Mouse (Mus musculus): ENCODE results near the gene Ccdc85c. TPM values are rescaled to one million over a fixed set of nuclear protein-coding genes. Genes with fewer than 3 reads are reported as not detected.

Gene Ccdc85c
- polyA plus RNA-seq, 1 experiment from 2014 or later: 2.3 TPM

DNA sequence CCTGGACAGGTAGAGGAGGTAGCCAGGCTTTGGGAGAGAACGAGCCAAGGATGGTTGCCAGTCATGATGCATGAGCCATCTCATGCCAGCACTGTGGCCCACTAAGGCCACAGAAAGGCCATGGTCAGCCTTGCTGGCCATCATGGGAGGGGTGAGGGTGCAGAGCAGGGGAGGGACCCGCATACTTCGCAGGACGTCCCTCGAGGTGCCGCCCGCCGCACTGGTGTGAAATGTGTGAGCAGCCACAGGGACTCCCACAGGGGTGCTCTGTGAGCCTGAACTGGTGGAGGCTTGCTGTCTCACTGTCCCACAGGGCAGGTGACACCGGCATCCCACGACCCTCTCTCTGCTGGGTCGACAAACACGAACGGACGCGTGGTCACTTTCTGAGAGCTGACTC lies 64.6 kb downstream of the Ccdc85c start:
- Histone ChIP-seq H3K27ac (no peak overlapping the region), H3K36me3 (peaks cover 7% of the 10 kb centered on the region; the same call in 1 of the 2 replicates), H3K4me2 (no peak overlapping the region), H3K4me1 (replicated peaks) (peaks cover 39% of the 10 kb centered on the region), H3K4me3 (replicated peaks) (no peak overlapping the region), H3K9me3 (replicated peaks) (no peaks in the 10 kb centered on the region), H3K9ac (no peak overlapping the region), H3K27me3 (no peaks in the 10 kb centered on the region)
- WGBS (ENCODE audit: insufficient replicate concordance): 81% methylated on average over 15 of the region's 15 CpGs
- DNase-seq (no peak), ATAC-seq (ENCODE audit: low read depth) (no peak)

DNA sequence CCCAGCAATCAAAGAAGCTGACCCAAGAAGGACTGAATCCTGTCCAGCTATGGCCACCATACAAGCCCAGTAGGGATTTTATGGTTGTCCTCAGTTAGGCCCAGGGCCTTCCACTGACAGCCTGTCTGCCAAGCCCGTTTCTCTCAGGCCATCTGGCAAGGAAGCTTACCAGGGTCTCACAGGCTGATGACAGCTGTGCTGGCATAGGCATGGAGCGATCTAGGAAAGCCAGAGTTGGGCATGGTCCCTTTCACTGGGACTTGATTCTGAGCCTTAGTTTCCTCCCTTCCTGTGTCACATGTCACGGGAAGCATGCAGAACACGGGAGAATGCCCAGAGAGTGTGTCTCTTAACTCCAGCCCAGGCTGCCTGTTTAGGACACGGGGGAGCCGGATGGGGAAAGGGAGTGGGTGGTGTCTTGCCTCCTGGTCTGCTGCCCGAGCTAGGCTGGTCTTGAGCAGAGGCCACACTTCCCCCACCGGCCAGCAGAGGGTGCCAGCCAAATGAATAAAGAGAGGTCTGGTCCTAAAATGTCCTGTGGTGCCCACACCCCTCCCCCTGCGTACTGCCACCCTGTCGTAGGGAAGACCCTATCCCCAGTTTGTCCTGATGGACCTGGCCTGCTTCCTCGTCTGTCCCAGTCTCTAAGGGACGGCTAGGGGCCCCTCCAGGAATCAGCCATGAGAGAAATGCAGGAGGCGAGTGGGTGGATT lies 66.3 kb downstream of the Ccdc85c start:
- ATAC-seq (ENCODE audit: low read depth): no peak

DNA sequence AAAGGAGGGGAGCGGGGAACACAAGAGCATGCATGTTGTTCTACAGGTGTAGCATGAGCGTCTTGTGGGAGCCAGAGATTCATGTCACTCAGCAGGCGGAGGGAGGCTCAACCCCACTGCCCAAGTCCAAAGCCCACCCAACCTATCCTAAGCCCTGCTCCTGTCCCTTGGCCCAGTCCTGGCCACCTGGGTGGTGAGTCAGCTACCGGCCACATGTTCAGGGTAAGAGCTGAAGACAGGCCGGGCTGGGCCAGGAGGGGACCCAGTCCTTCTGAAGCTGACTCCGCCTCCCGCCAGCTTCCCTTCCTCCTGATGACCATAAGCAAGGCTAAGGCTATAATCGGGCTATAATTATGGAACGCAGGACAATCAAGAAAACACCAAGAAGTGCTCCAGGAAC lies 67.0 kb downstream of the Ccdc85c start:
- WGBS (ENCODE audit: insufficient replicate concordance): 87% methylated on average over 9 of the region's 9 CpGs
- Histone ChIP-seq H3K27ac (no peak overlapping the region), H3K4me3 (replicated peaks) (no peak overlapping the region), H3K27me3 (no peaks in the 10 kb centered on the region), H3K4me2 (no peak overlapping the region), H3K9ac (no peak overlapping the region), H3K9me3 (replicated peaks) (no peaks in the 10 kb centered on the region), H3K4me1 (replicated peaks) (peaks cover 30% of the 10 kb centered on the region; the same call in 1 of the 2 replicates), H3K36me3 (peaks cover 20% of the 10 kb centered on the region)
- ATAC-seq (ENCODE audit: low read depth) (no peak), DNase-seq (no peak)

More for the DNA sequence above, 66.3 kb downstream of the Ccdc85c start:
- peak; percentile 40 for DNase-seq
- Histone ChIP-seq H3K27ac (no peak overlapping the region), H3K4me1 (replicated peaks) (peaks cover 35% of the 10 kb centered on the region), H3K36me3 (peaks cover 18% of the 10 kb centered on the region), H3K9ac (no peak overlapping the region), H3K9me3 (replicated peaks) (no peaks in the 10 kb centered on the region), H3K4me3 (replicated peaks) (no peak overlapping the region), H3K4me2 (no peak overlapping the region), H3K27me3 (no peaks in the 10 kb centered on the region)
- 28% methylated on average over 13 of the region's 13 CpGs for WGBS (ENCODE audit: insufficient replicate concordance)

DNA sequence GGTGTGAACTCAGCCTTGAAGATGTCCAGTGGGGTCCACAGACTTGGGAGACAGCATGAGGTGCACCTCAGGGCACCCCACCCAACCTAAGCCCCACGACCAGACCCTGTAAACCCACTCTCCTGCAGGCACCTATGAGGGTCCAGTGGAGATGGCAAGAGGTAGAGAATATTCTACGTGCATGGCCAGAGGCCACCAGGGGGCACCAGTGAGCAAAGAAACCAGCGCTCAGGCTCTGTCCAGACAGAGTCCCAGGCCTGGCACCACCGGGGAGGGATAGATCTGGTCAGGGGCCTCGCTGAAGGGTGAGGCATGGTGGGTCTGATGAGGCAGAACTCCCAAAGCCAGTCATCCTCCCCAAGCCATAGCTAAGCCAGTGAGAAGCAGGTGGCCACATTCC lies 68.6 kb downstream of the Ccdc85c start:
- no peaks in the 10 kb centered on the region for H3K9me3 ChIP-seq (replicated peaks)
- no peak overlapping the region for H3K9ac ChIP-seq
- peaks cover 36% of the 10 kb centered on the region for H3K36me3 ChIP-seq
- peaks cover 19% of the 10 kb centered on the region; the same call in 1 of the 2 replicates for H3K4me1 ChIP-seq (replicated peaks)
- 14% methylated on average over 5 of the region's 5 CpGs for WGBS (ENCODE audit: insufficient replicate concordance)
- no peak overlapping the region for H3K27ac ChIP-seq
- DNase-seq: peak; percentile 44
- no peak overlapping the region for H3K4me3 ChIP-seq (replicated peaks)
- H3K4me2 ChIP-seq: no peak overlapping the region
- H3K27me3 ChIP-seq: no peaks in the 10 kb centered on the region
- ATAC-seq (ENCODE audit: low read depth): peak; percentile 49

DNA sequence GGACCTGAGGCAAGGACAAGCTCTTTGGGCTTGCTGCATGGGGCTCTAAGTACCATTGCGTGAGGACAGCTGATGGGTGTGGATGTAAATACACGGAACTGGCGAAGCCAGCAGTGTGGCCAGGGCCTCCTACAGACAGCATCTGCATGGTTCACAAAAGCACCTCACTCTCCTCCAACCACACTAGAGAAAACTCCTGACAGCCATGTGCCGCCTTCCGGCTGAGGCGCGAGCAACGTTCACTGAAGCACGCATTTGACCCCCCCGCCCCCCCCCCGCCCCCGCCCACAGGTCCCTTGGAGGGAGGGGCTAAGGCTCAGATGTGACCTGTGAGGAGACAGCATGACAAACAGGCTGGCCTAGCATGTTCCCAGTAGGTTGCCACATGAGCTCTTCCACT lies 70.2 kb downstream of the Ccdc85c start:
- peaks cover 53% of the 10 kb centered on the region for H3K36me3 ChIP-seq
- H3K9ac ChIP-seq: no peak overlapping the region
- no peaks in the 10 kb centered on the region for H3K27me3 ChIP-seq
- H3K27ac ChIP-seq: no peak overlapping the region
- WGBS (ENCODE audit: insufficient replicate concordance): 76% methylated on average over 12 of the region's 12 CpGs
- DNase-seq: no peak
- no peak for ATAC-seq (ENCODE audit: low read depth)
- peaks cover 9% of the 10 kb centered on the region; the same call in 1 of the 2 replicates for H3K4me1 ChIP-seq (replicated peaks)
- no peak overlapping the region for H3K4me2 ChIP-seq
- no peaks in the 10 kb centered on the region for H3K9me3 ChIP-seq (replicated peaks)
- no peak overlapping the region for H3K4me3 ChIP-seq (replicated peaks)

DNA sequence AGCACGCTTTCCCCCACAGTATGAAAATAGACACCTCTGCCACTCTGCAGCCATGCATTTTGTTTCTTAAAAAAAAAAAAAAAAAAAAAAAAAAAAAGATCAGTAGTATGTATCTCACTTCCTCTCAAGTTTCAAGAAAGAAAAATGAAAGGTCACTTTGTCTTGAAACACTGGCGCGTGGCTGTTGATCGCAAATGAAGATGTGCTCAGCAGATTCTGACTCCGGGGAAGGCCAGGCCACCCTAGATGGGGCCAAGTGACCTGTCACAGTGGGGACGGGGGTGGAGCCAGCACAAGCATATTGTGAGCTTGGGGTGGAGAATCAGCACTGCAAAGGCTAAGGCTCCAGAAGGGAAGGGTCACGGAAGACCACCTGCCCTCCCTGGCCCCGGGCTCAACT lies 71.3 kb downstream of the Ccdc85c start:
- no peak overlapping the region for H3K4me3 ChIP-seq (replicated peaks)
- H3K27me3 ChIP-seq: no peaks in the 10 kb centered on the region
- H3K9ac ChIP-seq: no peak overlapping the region
- H3K27ac ChIP-seq: no peak overlapping the region
- DNase-seq (no peak), ATAC-seq (ENCODE audit: low read depth) (no peak)
- 82% methylated on average over 8 of the region's 8 CpGs for WGBS (ENCODE audit: insufficient replicate concordance)
- no peaks in the 10 kb centered on the region for H3K4me1 ChIP-seq (replicated peaks)
- H3K4me2 ChIP-seq: no peak overlapping the region
- no peaks in the 10 kb centered on the region for H3K9me3 ChIP-seq (replicated peaks)
- H3K36me3 ChIP-seq: peaks cover 63% of the 10 kb centered on the region

DNA sequence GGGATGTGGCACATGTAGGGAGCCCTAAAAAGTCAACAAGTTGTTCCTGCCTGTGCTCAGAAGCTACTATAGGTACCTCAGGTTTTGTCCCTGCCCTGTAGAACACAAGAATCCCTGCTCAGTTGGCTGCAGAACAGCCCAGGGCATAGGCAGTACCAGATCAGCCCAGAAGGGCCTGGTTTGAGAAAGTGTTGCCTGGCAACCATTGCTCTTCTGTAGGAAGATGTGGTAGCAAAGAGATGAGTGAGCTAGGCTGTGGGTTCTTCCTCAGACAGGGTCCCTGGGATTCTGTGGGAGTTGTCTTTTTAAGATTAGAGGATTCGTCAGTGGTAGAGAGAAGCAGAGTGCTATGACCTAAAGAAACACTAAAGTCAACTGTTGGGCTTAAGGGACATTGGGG lies 75.1 kb downstream of the Ccdc85c start:
- no peaks in the 10 kb centered on the region for H3K27me3 ChIP-seq

DNA sequence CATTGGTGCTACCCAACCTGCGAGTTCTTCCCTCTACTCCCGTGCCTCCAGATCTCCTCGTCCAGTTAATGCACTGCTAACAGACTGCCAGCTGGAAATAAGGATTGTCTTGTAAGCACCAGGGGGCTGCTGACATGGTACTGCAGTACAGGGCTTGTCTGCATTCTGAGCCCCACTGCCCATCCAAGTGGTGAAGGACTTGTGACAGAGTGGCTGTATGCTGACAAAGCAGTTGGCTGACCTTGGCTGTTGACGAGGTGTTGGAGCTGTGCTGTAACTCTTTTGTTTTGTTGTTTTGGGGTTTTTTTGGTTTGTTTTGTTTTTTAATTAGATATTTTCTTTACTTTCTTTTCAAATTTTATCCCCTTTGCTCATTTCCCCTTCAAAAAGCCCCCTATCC lies 76.8 kb downstream of the Ccdc85c start:
- no peak overlapping the region for H3K27ac ChIP-seq
- H3K4me1 ChIP-seq (replicated peaks): no peaks in the 10 kb centered on the region
- no peak for DNase-seq
- H3K9me3 ChIP-seq (replicated peaks): no peaks in the 10 kb centered on the region
- no peaks in the 10 kb centered on the region for H3K27me3 ChIP-seq
- peaks cover 100% of the 10 kb centered on the region for H3K36me3 ChIP-seq
- no peak for ATAC-seq (ENCODE audit: low read depth)
- WGBS (ENCODE audit: insufficient replicate concordance): 81% methylated on average over 4 of the region's 4 CpGs
- no peak overlapping the region for H3K4me3 ChIP-seq (replicated peaks)
- H3K4me2 ChIP-seq: no peak overlapping the region
- H3K9ac ChIP-seq: no peak overlapping the region

More for the DNA sequence above, 75.1 kb downstream of the Ccdc85c start:
- 61% methylated on average over 1 of the region's 1 CpGs for WGBS (ENCODE audit: insufficient replicate concordance)
- H3K4me1 ChIP-seq (replicated peaks): no peaks in the 10 kb centered on the region
- no peak overlapping the region for H3K4me3 ChIP-seq (replicated peaks)
- no peaks in the 10 kb centered on the region for H3K9me3 ChIP-seq (replicated peaks)
- DNase-seq (no peak), ATAC-seq (ENCODE audit: low read depth) (no peak)
- no peak overlapping the region for H3K27ac ChIP-seq
- H3K4me2 ChIP-seq: no peak overlapping the region
- no peak overlapping the region for H3K9ac ChIP-seq
- peaks cover 89% of the 10 kb centered on the region for H3K36me3 ChIP-seq

DNA sequence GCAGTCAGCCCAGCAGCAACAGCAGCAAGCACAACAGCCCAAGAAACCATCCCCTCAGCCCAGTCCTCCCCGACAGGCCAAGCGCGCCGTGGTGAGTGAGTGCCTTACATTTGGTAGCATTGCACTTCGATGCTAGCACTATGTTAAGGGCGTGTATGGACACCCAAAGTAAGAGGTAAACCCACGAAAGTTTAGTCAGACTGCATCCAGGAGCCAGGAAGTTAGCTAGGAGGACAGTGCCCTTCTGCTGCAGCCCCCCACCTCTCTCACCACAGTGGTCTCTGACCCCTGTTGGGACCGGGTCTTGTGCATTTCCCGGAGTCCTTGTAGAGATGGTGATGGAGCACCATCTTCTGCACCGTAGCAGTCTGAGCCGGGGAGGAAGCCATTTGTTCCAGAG lies 79.5 kb downstream of the Ccdc85c start:
- Histone ChIP-seq H3K4me2 (no peak overlapping the region), H3K9me3 (replicated peaks) (no peaks in the 10 kb centered on the region), H3K27me3 (no peaks in the 10 kb centered on the region), H3K27ac (no peak overlapping the region), H3K9ac (no peak overlapping the region), H3K36me3 (peaks cover 98% of the 10 kb centered on the region), H3K4me1 (replicated peaks) (no peaks in the 10 kb centered on the region), H3K4me3 (replicated peaks) (no peak overlapping the region)
- WGBS (ENCODE audit: insufficient replicate concordance): 87% methylated on average over 11 of the region's 11 CpGs
- DNase-seq (no peak), ATAC-seq (ENCODE audit: low read depth) (no peak)

DNA sequence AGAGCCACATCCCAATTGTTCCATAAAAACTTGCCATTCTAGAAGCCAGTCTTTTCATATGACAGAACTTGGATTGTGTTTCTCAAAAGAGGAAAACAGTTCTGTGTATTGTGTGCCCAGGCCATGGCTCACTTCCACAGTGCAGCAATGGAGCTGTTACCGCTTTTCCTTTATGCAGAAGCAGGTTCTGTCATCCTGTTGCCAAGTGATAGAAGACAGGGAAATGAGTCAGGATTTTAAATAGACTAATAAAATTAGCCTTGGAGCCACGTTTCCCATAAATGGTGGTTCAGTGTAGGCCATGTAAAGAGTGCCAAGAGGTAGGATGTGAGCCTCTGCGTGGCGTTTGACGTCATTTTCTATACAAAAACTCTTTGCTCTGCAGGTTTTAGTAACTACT lies 81.3 kb downstream of the Ccdc85c start:
- no peaks in the 10 kb centered on the region for H3K9me3 ChIP-seq (replicated peaks)
- H3K4me1 ChIP-seq (replicated peaks): no peaks in the 10 kb centered on the region
- no peaks in the 10 kb centered on the region for H3K27me3 ChIP-seq
- no peak overlapping the region for H3K27ac ChIP-seq
- WGBS (ENCODE audit: insufficient replicate concordance): 84% methylated on average over 5 of the region's 5 CpGs
- no peak overlapping the region for H3K4me2 ChIP-seq
- H3K4me3 ChIP-seq (replicated peaks): no peak overlapping the region
- peaks cover 97% of the 10 kb centered on the region for H3K36me3 ChIP-seq
- no peak overlapping the region for H3K9ac ChIP-seq
- DNase-seq: no peak
- no peak for ATAC-seq (ENCODE audit: low read depth)

DNA sequence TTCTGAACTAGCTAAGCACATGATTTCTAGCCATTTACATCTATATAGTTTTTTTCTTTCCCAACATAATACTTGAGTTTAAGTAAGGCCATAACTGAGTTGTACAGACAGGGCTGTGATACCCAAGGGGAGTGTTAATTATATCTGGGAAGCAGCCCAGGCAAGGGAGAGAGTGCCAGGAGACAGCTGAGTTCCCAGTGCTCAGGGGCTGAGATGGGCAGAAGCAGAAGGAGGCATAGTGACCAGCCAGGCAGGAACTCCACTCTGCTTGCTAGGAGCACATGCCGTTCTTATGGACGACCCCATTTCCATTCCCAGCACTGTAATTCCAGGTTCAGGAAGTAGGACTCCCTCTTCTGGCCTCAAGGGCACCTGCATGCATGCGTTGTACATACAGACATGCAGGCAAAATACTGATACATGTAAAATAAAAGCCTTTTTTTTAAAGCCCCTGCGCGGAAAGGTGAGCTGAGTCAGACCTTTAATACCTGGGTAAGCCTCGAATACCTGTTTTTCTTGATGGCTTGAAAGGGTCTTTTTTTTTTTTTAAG lies 87.6 kb downstream of the Ccdc85c start:
- no peak for ATAC-seq (ENCODE audit: low read depth)
- H3K9me3 ChIP-seq (replicated peaks): no peaks in the 10 kb centered on the region
- no peaks in the 10 kb centered on the region for H3K27me3 ChIP-seq
- WGBS (ENCODE audit: insufficient replicate concordance): 83% methylated on average over 6 of the region's 6 CpGs
- peaks cover 92% of the 10 kb centered on the region for H3K36me3 ChIP-seq
- no peak overlapping the region for H3K27ac ChIP-seq
- no peak overlapping the region for H3K4me3 ChIP-seq (replicated peaks)
- H3K9ac ChIP-seq: no peak overlapping the region
- no peak overlapping the region for H3K4me2 ChIP-seq
- H3K4me1 ChIP-seq (replicated peaks): no peaks in the 10 kb centered on the region
- no peak for DNase-seq

DNA sequence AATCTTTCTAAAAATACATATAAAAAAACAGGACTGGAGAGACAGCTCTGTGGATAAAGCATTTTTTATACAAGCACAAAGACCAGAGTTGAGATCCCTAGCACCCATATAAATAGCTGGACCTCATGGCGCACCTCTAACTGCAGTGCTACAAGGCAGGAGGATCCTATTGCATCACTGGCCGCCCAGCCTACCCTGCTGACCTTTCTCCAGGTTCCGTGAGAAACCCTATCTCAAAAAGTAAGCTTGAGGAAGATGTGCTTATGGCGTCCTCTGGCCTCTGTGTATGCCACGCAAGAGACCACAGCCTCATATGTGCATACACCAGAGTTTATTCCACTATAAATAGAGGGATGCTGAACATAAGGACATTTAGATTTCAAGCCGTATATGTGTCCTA lies 93.5 kb downstream of the Ccdc85c start:
- no peak overlapping the region for H3K4me3 ChIP-seq (replicated peaks)
- no peak for DNase-seq
- H3K36me3 ChIP-seq: peaks cover 50% of the 10 kb centered on the region
- 85% methylated on average over 6 of the region's 6 CpGs for WGBS (ENCODE audit: insufficient replicate concordance)
- H3K27ac ChIP-seq: no peak overlapping the region
- no peaks in the 10 kb centered on the region for H3K9me3 ChIP-seq (replicated peaks)
- H3K4me1 ChIP-seq (replicated peaks): peaks cover 27% of the 10 kb centered on the region
- no peak for ATAC-seq (ENCODE audit: low read depth)
- H3K27me3 ChIP-seq: no peaks in the 10 kb centered on the region
- H3K4me2 ChIP-seq: no peak overlapping the region
- no peak overlapping the region for H3K9ac ChIP-seq
